Mouse (Mus musculus) limb, embryonic 15.5 days (tissue): Measurements from ENCODE around the gene Anks3. TPM values are rescaled to one million over a fixed set of nuclear protein-coding genes. Genes with fewer than 3 reads are reported as not detected.

ENCODE experiments used
- ATAC-seq: fragments of 200-750 bp; cut with Nextera tagmentation; 2 replicates; pipeline ENCODE4 v1.8.0; 2017; ENCODE audit warnings: low read depth, moderate TSS enrichment; ENCODE audit not compliant: insufficient number of reproducible peaks, low FRiP score, low TSS enrichment
- H3K27ac ChIP-seq: fragments of 300-500 bp; sonication (generic); 2 replicates; pipeline ENCODE4 v1.5.1; 2015; ENCODE audit warnings: moderate library complexity, mild to moderate bottlenecking, inconsistent platforms
- H3K27me3 ChIP-seq: fragments of 300-500 bp; sonication (generic); 2 replicates; pipeline ENCODE4 v1.6.1; 2015; ENCODE audit warnings: inconsistent platforms
- H3K36me3 ChIP-seq: fragments of 300-500 bp; sonication (generic); 2 replicates; pipeline ENCODE4 v1.6.1; 2015; ENCODE audit warnings: inconsistent platforms
- H3K4me1 ChIP-seq: fragments of 300-500 bp; sonication (generic); 2 replicates; pipeline ENCODE4 v1.6.1; 2015; ENCODE audit warnings: inconsistent platforms
- H3K4me2 ChIP-seq: fragments of 300-500 bp; sonication (generic); 2 replicates; pipeline ENCODE4 v1.6.1; 2015; ENCODE audit warnings: mild to moderate bottlenecking, inconsistent platforms
- H3K4me3 ChIP-seq: fragments of 300-500 bp; sonication (generic); 2 replicates; pipeline ENCODE4 v1.5.1; 2015; ENCODE audit warnings: mild to moderate bottlenecking, inconsistent platforms
- H3K9ac ChIP-seq: fragments of 300-500 bp; sonication (generic); 2 replicates; pipeline ENCODE4 v1.6.1; 2015; ENCODE audit warnings: inconsistent platforms
- H3K9me3 ChIP-seq: fragments of 300-500 bp; sonication (generic); 2 replicates; pipeline ENCODE4 v1.6.1; 2016; ENCODE audit warnings: inconsistent platforms
- WGBS: fragments of 180-500 bp; shearing (Covaris S2); methylation state at CpG from one replicate; pipeline ENCODE4 v1.1.7; 2015; 5-methylcytosine and 5-hydroxymethylcytosine counted together
- polyA plus RNA-seq: library from polyadenylated mRNA; unstranded; fragments of >200 nt; fragmentation: Nextera tagmentation; extraction: Ambion mirVana; gene quantifications from 2 replicates; pipeline ENCODE4 v1.2.1, GENCODE M21; 2015

The Anks3 gene
- 63.2 and 67.3 TPM in 2 replicates for polyA plus RNA-seq

- Histone ChIP-seq H3K27ac (peak within 1 kb of the TSS; percentile 83), H3K27me3 (no peaks in the 10 kb centered on the region), H3K4me2 (peak within 1 kb of the TSS; percentile 77), H3K36me3 (0 out of 2 replicates have a peak, but pooled peaks cover 10% of the 10 kb centered on the region), H3K9ac (peak within 1 kb of the TSS; percentile 85), H3K4me1 (peaks cover 17% of the 10 kb centered on the region), H3K4me3 (peak within 1 kb of the TSS; percentile 99), H3K9me3 (no peaks in the 10 kb centered on the region)
- WGBS, result under 1% methylated on average over 76 of the region's 76 CpGs
- ATAC-seq, result peak; percentile 97
Measured at GRCm38 (mm10) chr16:4963797-4964709, at the start of gene Anks3. TSS of gene Anks3 (minus strand) at chr16:4964205.

GRCm38 (mm10) chr16:5013054-5013838, 49.2 kb upstream of the Anks3 start, which contains the start of gene Rogdi:
TSS of gene Rogdi (minus strand) at chr16:5013553.
- Histone ChIP-seq H3K27me3 (no peaks in the 10 kb centered on the region), H3K4me3 (peak within 1 kb of the TSS; percentile 74), H3K9me3 (no peaks in the 10 kb centered on the region), H3K4me2 (peak within 1 kb of the TSS; percentile 89), H3K4me1 (peaks cover 8% of the 10 kb centered on the region), H3K36me3 (peaks cover 41% of the 10 kb centered on the region), H3K9ac (peak within 1 kb of the TSS; percentile 59), H3K27ac (0 out of 2 replicates have a peak within 1 kb of the TSS, but pooled peaks have one; percentile 33)
- WGBS, result under 1% methylated on average over 63 of the region's 63 CpGs
- ATAC-seq, result peak; percentile 95

GRCm38 (mm10) chr16:5012036-5013005, 48.3 kb upstream of the Anks3 start:
- Histone ChIP-seq H3K4me3 (peak overlapping the region; percentile 74), H3K27ac (no peak overlapping the region), H3K27me3 (no peaks in the 10 kb centered on the region), H3K9me3 (no peaks in the 10 kb centered on the region), H3K4me2 (peak overlapping the region; percentile 89), H3K36me3 (peaks cover 32% of the 10 kb centered on the region), H3K9ac (peak overlapping the region; percentile 59; the same call in 1 of the 2 replicates), H3K4me1 (peaks cover 8% of the 10 kb centered on the region)
- WGBS, result 45% methylated on average over 13 of the region's 13 CpGs
- no peak for ATAC-seq

- no peak overlapping the region for H3K27ac ChIP-seq
- WGBS, result 81% methylated on average over 7 of the region's 7 CpGs
- no peaks in the 10 kb centered on the region for H3K27me3 ChIP-seq
- H3K9me3 ChIP-seq, result no peaks in the 10 kb centered on the region
- no peak overlapping the region for H3K4me3 ChIP-seq
- no peak overlapping the region for H3K4me2 ChIP-seq
- H3K4me1 ChIP-seq, result peaks cover 8% of the 10 kb centered on the region
- no peak overlapping the region for H3K9ac ChIP-seq
- peaks cover 22% of the 10 kb centered on the region for H3K36me3 ChIP-seq
- ATAC-seq, result no peak
Measured at GRCm38 (mm10) chr16:5011285-5011684, 47.3 kb upstream of the Anks3 start.

GRCm38 (mm10) chr16:5010371-5010935, 46.4 kb upstream of the Anks3 start:
- Histone ChIP-seq H3K9me3 (no peaks in the 10 kb centered on the region), H3K36me3 (peaks cover 13% of the 10 kb centered on the region), H3K4me2 (no peak overlapping the region), H3K4me1 (peaks cover 8% of the 10 kb centered on the region), H3K4me3 (no peak overlapping the region), H3K27me3 (no peaks in the 10 kb centered on the region), H3K27ac (no peak overlapping the region), H3K9ac (no peak overlapping the region)
- WGBS, result 85% methylated on average over 10 of the region's 10 CpGs
- ATAC-seq, result no peak

- Histone ChIP-seq H3K4me2 (no peak overlapping the region), H3K4me3 (no peak overlapping the region), H3K36me3 (no peaks in the 10 kb centered on the region), H3K4me1 (peaks cover 8% of the 10 kb centered on the region), H3K27me3 (no peaks in the 10 kb centered on the region), H3K9me3 (no peaks in the 10 kb centered on the region), H3K27ac (no peak overlapping the region), H3K9ac (no peak overlapping the region)
- 80% methylated on average over 12 of the region's 12 CpGs for WGBS
- no peak for ATAC-seq
Measured at GRCm38 (mm10) chr16:5008076-5008475, 44.1 kb upstream of the Anks3 start.

- H3K4me2 ChIP-seq, result no peak overlapping the region
- no peaks in the 10 kb centered on the region for H3K9me3 ChIP-seq
- H3K4me3 ChIP-seq, result no peak overlapping the region
- peaks cover 5% of the 10 kb centered on the region for H3K4me1 ChIP-seq
- H3K36me3 ChIP-seq, result no peaks in the 10 kb centered on the region
- H3K27me3 ChIP-seq, result no peaks in the 10 kb centered on the region
- H3K9ac ChIP-seq, result no peak overlapping the region
- no peak for ATAC-seq
- WGBS, result 35% methylated on average over 6 of the region's 6 CpGs
- no peak overlapping the region for H3K27ac ChIP-seq
Measured at GRCm38 (mm10) chr16:5007492-5007891, 43.5 kb upstream of the Anks3 start.

GRCm38 (mm10) chr16:5007067-5007466, 43.1 kb upstream of the Anks3 start, which contains the start of gene Smim22:
TSS of gene Smim22 (plus strand) at chr16:5007288.
- ATAC-seq, result no peak
- H3K27me3 ChIP-seq, result no peaks in the 10 kb centered on the region
- 55% methylated on average over 5 of the region's 5 CpGs for WGBS
- H3K4me2 ChIP-seq, result no peak within 1 kb of the TSS
- peaks cover 1% of the 10 kb centered on the region for H3K4me1 ChIP-seq
- H3K27ac ChIP-seq, result no peak within 1 kb of the TSS
- H3K4me3 ChIP-seq, result no peak within 1 kb of the TSS
- H3K9me3 ChIP-seq, result no peaks in the 10 kb centered on the region
- no peak within 1 kb of the TSS for H3K9ac ChIP-seq
- H3K36me3 ChIP-seq, result no peaks in the 10 kb centered on the region

GRCm38 (mm10) chr16:5000611-5001010, 36.6 kb upstream of the Anks3 start:
- WGBS, result 62% methylated on average over 3 of the region's 3 CpGs
- H3K36me3 ChIP-seq, result no peaks in the 10 kb centered on the region
- no peaks in the 10 kb centered on the region for H3K27me3 ChIP-seq
- no peak overlapping the region for H3K9ac ChIP-seq
- H3K9me3 ChIP-seq, result no peaks in the 10 kb centered on the region
- ATAC-seq, result no peak
- no peak overlapping the region for H3K4me2 ChIP-seq
- no peak overlapping the region for H3K27ac ChIP-seq
- no peak overlapping the region for H3K4me3 ChIP-seq
- 0 out of 2 replicates have a peak, but pooled peaks cover 3% of the 10 kb centered on the region for H3K4me1 ChIP-seq

- no peak for ATAC-seq
- H3K4me1 ChIP-seq, result 0 out of 2 replicates have a peak, but pooled peaks cover 3% of the 10 kb centered on the region
- WGBS, result 68% methylated on average over 1 of the region's 1 CpGs
Measured at GRCm38 (mm10) chr16:4998984-4999383, 35.0 kb upstream of the Anks3 start.

More at GRCm38 (mm10) chr16:4998984-4999383, 35.0 kb upstream of the Anks3 start:
- H3K4me2 ChIP-seq, result no peak overlapping the region
- no peak overlapping the region for H3K27ac ChIP-seq
- no peak overlapping the region for H3K4me3 ChIP-seq
- H3K9ac ChIP-seq, result no peak overlapping the region
- H3K9me3 ChIP-seq, result no peaks in the 10 kb centered on the region
- no peaks in the 10 kb centered on the region for H3K27me3 ChIP-seq
- no peaks in the 10 kb centered on the region for H3K36me3 ChIP-seq
